Mouse (Mus musculus): ENCODE measurements at regions not wholly inside any gene's neighbourhood (a gene's known extent, or its start where the extent isn't known, plus 50 kb on each side); places are given as distances from the start of the nearest gene placed in this dataset.

DNA sequence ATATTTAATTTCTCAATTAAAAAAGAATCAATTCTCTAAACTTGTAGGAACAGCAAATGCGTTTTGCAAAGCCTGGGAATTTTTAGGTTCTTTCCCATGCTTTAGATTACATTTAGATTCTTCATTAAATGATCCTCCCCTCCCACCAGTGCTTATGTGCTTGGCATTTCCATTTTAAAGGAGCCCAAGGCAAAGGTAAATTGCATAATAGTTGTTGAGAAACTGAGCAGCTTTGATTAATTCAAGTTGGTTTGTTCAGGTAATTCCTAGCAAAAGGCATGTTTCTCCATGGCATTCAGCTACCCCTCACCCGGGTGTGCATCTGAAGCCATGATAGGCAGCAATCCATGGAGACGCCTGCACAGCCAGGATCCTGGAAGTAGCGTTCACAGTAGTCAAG, 570.8 kb upstream of the Auts2 start:
- Histone ChIP-seq H3K36me3 (no peaks in the 10 kb centered on the region), H3K27me3 (ENCODE audit: low read depth, poor library complexity, severe bottlenecking) (no peaks in the 10 kb centered on the region), H3K9me3 (replicated peaks) (no peaks in the 10 kb centered on the region), H3K4me3 (no peak overlapping the region), H3K4me1 (no peaks in the 10 kb centered on the region), H3K27ac (replicated peaks) (no peak overlapping the region)
- no peak for DNase-seq (ENCODE audit: low spot score)
- WGBS = 86% methylated on average over 4 of the region's 4 CpGs

DNA sequence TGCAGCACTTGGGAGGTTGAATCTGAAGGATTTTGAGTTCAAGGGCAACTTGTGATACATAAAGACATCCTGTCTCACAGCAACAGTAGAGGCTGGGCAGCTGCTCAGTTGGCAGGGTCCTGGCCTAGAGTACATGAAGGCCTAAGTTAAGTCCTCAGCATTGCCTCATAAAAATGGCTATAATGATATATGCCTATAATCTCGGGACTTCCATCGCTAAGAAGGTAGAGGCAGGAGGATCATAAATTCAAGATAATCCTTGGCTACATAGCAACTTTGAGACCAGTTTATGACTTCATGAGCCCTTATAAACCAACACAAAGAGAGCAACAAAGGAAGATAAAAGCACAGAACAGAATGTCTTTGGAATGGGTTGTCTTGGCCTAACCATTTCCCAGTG, 570.0 kb upstream of the Auts2 start:
- DNase-seq (ENCODE audit: low spot score) = no peak
- 92% methylated on average over 2 of the region's 2 CpGs for WGBS
- no peak overlapping the region for H3K27ac ChIP-seq (replicated peaks)
- no peak overlapping the region for H3K4me3 ChIP-seq
- no peaks in the 10 kb centered on the region for H3K9me3 ChIP-seq (replicated peaks)
- no peaks in the 10 kb centered on the region for H3K27me3 ChIP-seq (ENCODE audit: low read depth, poor library complexity, severe bottlenecking)
- H3K36me3 ChIP-seq = no peaks in the 10 kb centered on the region
- 0 out of 2 replicates have a peak, but pooled peaks cover 2% of the 10 kb centered on the region for H3K4me1 ChIP-seq

DNA sequence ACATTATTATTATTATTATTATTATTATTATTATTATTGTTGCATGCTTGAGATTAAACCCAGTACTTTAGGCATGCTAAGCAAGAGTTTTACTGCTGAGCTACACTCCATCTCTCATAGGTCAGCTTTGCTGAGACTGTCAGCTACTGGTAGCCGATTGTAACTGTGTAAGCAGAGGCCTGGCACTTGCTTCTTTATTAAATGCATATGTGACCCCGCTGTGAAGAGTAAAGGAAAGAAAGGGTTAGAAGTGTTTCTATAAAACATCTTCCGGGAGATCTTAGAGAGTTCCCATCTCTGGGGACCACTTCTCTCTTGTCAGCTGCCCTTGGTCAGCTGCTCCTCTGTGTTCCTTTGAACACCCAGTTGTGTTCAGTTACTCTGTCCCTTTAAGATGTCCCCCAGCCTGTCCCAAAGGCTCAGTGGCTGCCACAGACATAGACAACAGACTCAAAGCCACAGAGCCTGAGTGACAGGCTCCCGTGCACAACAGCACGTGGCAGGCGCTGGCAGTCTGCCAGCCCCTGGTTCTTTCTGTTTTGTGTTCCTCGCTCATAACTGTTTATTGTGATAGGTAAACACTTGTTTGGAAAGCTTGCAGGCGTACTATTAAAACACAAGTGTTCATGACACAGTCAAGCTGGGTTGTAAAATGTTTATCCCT, 563.7 kb upstream of the Auts2 start:
- H3K27me3 ChIP-seq (ENCODE audit: low read depth, poor library complexity, severe bottlenecking) = no peaks in the 10 kb centered on the region
- peaks cover 11% of the 10 kb centered on the region for H3K4me1 ChIP-seq
- H3K4me3 ChIP-seq = no peak overlapping the region
- WGBS = 62% methylated on average over 8 of the region's 8 CpGs
- DNase-seq (ENCODE audit: low spot score) = peak; percentile 43
- no peak overlapping the region; the same call in 1 of the 2 replicates for H3K27ac ChIP-seq (replicated peaks)
- H3K9me3 ChIP-seq (replicated peaks) = no peaks in the 10 kb centered on the region
- H3K36me3 ChIP-seq = no peaks in the 10 kb centered on the region

DNA sequence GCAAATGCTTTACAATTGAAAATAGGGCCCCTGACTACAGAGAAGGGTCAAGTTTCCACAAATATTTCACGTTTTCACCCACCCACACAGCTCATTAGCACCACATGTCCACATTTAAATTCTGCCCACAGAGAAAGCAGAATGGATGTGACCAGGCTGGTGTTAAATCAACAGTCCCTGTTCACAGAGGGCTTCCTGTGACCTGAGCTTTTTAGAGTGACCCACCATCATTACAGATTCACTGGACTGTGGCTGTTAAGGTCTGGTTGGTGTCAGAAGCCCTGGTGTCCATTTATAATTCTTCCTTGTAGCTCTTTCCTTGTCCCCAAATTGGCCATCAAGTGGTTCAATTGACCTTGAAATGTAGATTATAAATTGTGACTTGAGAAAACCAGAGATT, 553.2 kb upstream of the Auts2 start:
- 58% methylated on average over 1 of the region's 1 CpGs for WGBS
- no peaks in the 10 kb centered on the region for H3K27me3 ChIP-seq (ENCODE audit: low read depth, poor library complexity, severe bottlenecking)
- H3K4me3 ChIP-seq = no peak overlapping the region
- H3K36me3 ChIP-seq = no peaks in the 10 kb centered on the region
- H3K9me3 ChIP-seq (replicated peaks) = no peaks in the 10 kb centered on the region
- no peak overlapping the region for H3K27ac ChIP-seq (replicated peaks)
- peaks cover 6% of the 10 kb centered on the region; the same call in 1 of the 2 replicates for H3K4me1 ChIP-seq
- DNase-seq (ENCODE audit: low spot score) = no peak

DNA sequence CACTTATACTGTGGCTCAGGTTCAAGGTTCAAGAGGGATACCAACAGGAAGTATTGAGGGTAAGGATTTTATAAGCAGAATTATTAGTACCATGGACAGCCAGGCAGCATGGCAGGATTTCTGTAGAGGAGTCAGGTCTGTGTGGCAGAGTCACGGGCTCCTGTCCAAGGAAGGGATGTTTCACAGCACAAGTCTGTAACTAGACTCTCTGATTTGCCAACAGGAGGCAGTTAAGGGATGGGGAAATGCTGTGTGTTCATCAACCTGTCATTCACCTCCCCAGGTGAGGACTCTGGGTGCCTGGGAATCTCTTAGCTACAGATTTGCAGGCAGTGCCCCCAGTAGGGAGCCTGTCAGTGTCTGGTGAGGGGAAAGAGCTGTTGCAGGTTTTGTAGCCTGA, 541.7 kb upstream of the Auts2 start:
- Histone ChIP-seq H3K27me3 (ENCODE audit: low read depth, poor library complexity, severe bottlenecking) (no peaks in the 10 kb centered on the region), H3K9me3 (replicated peaks) (no peaks in the 10 kb centered on the region)
- 100% methylated on average over 1 of the region's 1 CpGs for WGBS

DNA sequence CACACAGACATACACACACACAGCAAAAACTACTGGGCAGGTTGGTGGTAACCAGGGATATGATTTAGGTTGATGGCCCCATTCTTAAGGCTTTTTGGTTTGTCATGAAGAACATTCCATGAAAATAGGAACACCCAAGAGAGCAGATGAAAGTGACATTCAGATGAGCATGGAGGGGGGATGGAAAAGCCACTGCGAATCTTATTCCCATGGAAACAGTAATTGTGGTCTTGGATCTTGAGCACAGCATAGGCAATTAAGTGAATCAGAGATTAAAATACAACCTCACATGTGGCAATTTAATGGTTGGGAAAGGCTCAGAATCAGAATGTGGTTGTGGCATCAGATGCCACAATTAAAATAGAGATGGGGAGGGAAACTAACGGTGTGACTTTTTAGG, 537.6 kb upstream of the Auts2 start:
- no peak for DNase-seq (ENCODE audit: low spot score)
- no peaks in the 10 kb centered on the region for H3K9me3 ChIP-seq (replicated peaks)
- 91% methylated on average over 2 of the region's 2 CpGs for WGBS
- no peaks in the 10 kb centered on the region for H3K27me3 ChIP-seq (ENCODE audit: low read depth, poor library complexity, severe bottlenecking)
- no peak overlapping the region for H3K27ac ChIP-seq (replicated peaks)
- no peak overlapping the region for H3K4me3 ChIP-seq
- H3K36me3 ChIP-seq = no peaks in the 10 kb centered on the region
- peaks cover 14% of the 10 kb centered on the region for H3K4me1 ChIP-seq

More for the DNA sequence above, 541.7 kb upstream of the Auts2 start:
- no peaks in the 10 kb centered on the region for H3K4me1 ChIP-seq
- H3K4me3 ChIP-seq = no peak overlapping the region
- H3K36me3 ChIP-seq = no peaks in the 10 kb centered on the region
- H3K27ac ChIP-seq (replicated peaks) = no peak overlapping the region
- no peak for DNase-seq (ENCODE audit: low spot score)

DNA sequence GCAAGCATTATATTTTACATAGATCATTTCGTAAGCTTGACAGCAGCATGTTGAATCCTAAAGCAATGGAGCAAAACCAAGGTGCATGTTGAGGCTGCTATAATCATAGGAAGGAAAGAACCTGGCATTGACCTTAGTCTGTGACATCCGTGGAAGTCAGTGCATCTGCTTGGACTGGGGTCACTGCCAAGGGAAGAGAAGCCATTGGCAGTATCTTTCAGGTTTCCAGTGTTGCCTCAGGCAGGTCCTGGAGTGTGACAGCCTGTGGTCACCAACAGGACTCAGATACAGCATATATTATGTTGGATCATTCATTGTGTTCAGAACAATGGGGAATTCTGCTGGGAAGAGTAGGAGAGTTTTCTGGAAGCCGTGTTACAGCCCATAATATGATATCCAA, 535.8 kb upstream of the Auts2 start:
- Histone ChIP-seq H3K27ac (replicated peaks) (no peak overlapping the region), H3K9me3 (replicated peaks) (no peaks in the 10 kb centered on the region), H3K36me3 (no peaks in the 10 kb centered on the region), H3K27me3 (ENCODE audit: low read depth, poor library complexity, severe bottlenecking) (no peaks in the 10 kb centered on the region), H3K4me1 (peaks cover 14% of the 10 kb centered on the region), H3K4me3 (no peak overlapping the region)
- no peak for DNase-seq (ENCODE audit: low spot score)
- 83% methylated on average over 3 of the region's 3 CpGs for WGBS

DNA sequence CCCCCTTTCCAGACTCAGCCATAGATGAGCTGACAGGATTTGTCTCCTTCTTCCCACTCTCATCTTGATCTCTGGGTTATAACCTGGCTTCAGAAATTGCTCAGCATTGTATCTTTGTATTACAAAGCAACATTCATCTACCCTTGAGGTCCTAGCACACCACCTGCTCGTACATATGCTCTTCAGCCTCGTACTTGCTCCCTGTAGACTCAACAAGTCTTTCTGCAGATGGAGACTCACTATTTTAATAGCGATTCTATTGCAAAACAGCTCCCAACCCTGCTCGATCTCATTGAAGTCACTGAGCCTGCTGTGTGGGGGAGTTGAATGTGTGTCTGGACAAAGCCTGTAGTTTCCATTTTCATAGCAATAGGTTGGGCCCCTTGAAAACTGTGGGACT, 535.2 kb upstream of the Auts2 start:
- Histone ChIP-seq H3K4me3 (no peak overlapping the region), H3K27ac (replicated peaks) (no peak overlapping the region), H3K36me3 (no peaks in the 10 kb centered on the region), H3K4me1 (peaks cover 14% of the 10 kb centered on the region), H3K9me3 (replicated peaks) (no peaks in the 10 kb centered on the region), H3K27me3 (ENCODE audit: low read depth, poor library complexity, severe bottlenecking) (no peaks in the 10 kb centered on the region)
- 83% methylated on average over 4 of the region's 4 CpGs for WGBS
- no peak for DNase-seq (ENCODE audit: low spot score)

DNA sequence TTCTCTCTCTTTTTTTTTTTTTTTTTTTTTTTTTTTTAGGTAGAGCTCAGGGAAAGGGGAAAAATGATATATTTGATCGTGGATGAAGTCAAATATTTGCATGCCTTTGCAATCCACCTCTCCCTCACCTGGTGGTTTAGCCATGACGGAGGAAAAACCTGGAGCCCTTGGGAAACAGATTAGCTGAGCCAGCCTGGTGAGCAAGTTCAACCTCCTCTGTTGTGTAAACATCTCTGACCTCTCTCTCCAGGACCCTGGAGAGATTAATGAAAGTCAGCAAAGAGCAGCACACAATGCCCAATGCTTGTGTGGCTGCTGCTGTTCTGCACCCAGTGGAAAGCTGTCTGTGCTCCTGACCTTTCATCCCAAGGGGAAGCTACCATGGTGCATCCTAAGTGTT, 530.2 kb upstream of the Auts2 start:
- H3K36me3 ChIP-seq = no peaks in the 10 kb centered on the region
- no peaks in the 10 kb centered on the region for H3K27me3 ChIP-seq (ENCODE audit: low read depth, poor library complexity, severe bottlenecking)
- H3K27ac ChIP-seq (replicated peaks) = no peak overlapping the region
- no peak for DNase-seq (ENCODE audit: low spot score)
- no peaks in the 10 kb centered on the region for H3K9me3 ChIP-seq (replicated peaks)
- WGBS = 41% methylated on average over 2 of the region's 2 CpGs
- peaks cover 5% of the 10 kb centered on the region for H3K4me1 ChIP-seq
- no peak overlapping the region for H3K4me3 ChIP-seq

DNA sequence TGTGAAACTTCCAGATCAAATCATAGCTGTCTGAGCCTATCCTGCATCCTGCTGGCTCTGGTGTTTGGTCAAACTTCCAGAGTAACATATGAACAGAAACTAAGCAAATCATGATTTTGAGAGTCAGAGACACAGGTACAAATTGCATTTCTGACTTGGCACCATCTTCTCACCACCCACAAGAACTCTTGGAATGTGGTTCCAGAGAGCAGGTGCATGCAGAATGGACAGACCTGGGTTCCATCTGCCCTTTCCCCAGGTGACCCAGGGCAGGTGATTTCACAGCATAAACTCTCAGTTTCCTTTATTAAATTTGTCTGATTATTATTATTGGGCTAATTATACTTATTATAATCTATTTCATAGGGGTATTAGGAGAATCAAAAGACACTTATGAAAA, 527.0 kb upstream of the Auts2 start:
- no peaks in the 10 kb centered on the region for H3K27me3 ChIP-seq (ENCODE audit: low read depth, poor library complexity, severe bottlenecking)
- no peaks in the 10 kb centered on the region for H3K9me3 ChIP-seq (replicated peaks)
- no peak for DNase-seq (ENCODE audit: low spot score)
- no peaks in the 10 kb centered on the region for H3K4me1 ChIP-seq
- no peaks in the 10 kb centered on the region for H3K36me3 ChIP-seq
- no peak overlapping the region for H3K27ac ChIP-seq (replicated peaks)
- H3K4me3 ChIP-seq = no peak overlapping the region

DNA sequence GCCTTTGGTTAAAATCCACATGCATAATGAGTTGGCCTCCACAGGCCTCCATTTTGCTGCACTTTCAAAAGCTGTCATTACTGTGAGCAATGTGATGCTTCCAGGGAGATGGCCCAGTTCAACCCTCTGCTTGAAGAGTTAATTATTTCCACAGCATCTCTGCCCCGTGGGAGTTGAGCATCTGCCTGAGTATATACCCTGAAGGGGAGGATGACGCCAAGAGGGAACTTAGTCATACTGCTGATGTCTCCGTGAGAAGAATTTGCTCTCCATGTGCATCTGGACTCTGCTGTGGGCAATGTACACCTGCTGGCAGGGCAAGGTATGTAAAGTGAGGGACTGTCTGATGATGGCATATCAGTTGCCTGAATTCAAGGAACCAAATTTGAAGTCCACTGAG, 519.3 kb upstream of the Auts2 start:
- no peaks in the 10 kb centered on the region for H3K9me3 ChIP-seq (replicated peaks)
- H3K4me1 ChIP-seq = no peaks in the 10 kb centered on the region
- H3K4me3 ChIP-seq = no peak overlapping the region
- H3K36me3 ChIP-seq = no peaks in the 10 kb centered on the region
- WGBS = 89% methylated on average over 3 of the region's 3 CpGs
- H3K27me3 ChIP-seq (ENCODE audit: low read depth, poor library complexity, severe bottlenecking) = no peaks in the 10 kb centered on the region
- no peak for DNase-seq (ENCODE audit: low spot score)
- H3K27ac ChIP-seq (replicated peaks) = no peak overlapping the region

DNA sequence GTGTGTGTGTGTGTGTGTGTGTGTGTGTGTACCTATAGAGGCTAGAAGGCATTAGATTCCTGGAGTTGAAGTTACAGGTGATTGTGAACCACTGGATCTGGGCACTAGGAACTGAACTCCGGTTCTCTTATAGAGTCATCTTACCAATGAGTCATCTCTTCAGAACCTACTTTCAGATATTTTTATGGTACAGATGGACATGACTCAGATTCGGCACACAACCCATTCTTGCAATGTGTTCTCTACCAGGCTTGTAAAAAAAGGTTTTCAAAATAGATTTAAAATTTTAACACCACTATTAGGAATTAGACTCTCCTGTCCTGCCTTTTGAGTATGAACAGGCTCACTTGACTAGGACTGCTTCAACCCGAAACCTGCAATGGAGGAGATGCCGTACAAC, 504.3 kb upstream of the Auts2 start:
- Histone ChIP-seq H3K27me3 (ENCODE audit: low read depth, poor library complexity, severe bottlenecking) (no peaks in the 10 kb centered on the region), H3K27ac (replicated peaks) (no peak overlapping the region), H3K4me1 (no peaks in the 10 kb centered on the region), H3K36me3 (no peaks in the 10 kb centered on the region), H3K4me3 (no peak overlapping the region), H3K9me3 (replicated peaks) (no peaks in the 10 kb centered on the region)
- 95% methylated on average over 4 of the region's 4 CpGs for WGBS
- no peak for DNase-seq (ENCODE audit: low spot score)

DNA sequence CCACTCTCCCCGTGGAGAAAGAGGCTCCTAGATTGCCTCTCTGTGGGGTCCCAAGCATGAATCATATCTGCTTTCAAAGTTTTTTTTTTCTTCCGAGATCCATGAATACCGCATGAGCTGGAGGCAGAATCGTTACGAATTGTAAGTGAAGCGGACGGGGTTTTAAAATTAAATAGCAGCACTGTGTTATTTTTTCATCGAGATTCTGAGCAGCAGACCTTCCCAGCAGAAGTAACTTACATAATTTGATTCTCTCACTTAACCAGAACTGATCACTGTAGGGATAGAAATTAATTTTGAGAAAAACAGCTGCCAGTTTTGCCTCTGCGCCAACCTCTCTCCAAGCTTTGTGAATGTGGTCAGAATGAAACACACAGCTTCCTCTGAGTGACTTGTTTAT, 502.5 kb upstream of the Auts2 start:
- DNase-seq (ENCODE audit: low spot score) = no peak
- Histone ChIP-seq H3K4me3 (no peak overlapping the region), H3K4me1 (no peaks in the 10 kb centered on the region), H3K27me3 (ENCODE audit: low read depth, poor library complexity, severe bottlenecking) (no peaks in the 10 kb centered on the region), H3K27ac (replicated peaks) (no peak overlapping the region), H3K36me3 (no peaks in the 10 kb centered on the region), H3K9me3 (replicated peaks) (no peaks in the 10 kb centered on the region)
- 90% methylated on average over 9 of the region's 9 CpGs for WGBS

DNA sequence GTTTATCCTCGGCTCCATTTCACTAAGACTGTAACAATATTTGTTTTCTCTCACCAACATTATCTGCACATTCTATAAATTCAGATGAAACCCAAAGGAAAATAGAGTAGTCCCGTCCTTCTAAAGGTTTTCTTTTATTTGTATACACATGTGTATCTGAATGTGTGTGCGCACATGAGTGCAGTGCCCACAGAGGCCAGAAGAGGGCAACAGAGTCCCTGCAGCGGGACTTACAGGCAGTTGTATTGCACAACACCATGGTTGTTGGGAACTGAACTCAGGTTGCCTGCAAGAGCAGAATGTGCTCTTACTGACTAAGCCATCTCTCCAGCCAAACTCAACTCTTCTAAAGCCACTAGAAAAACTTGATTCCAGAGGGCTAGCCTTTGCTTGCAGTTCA, 484.4 kb upstream of the Auts2 start:
- 89% methylated on average over 4 of the region's 4 CpGs for WGBS
- Histone ChIP-seq H3K4me3 (no peak overlapping the region), H3K27me3 (ENCODE audit: low read depth, poor library complexity, severe bottlenecking) (no peaks in the 10 kb centered on the region), H3K9me3 (replicated peaks) (peaks cover 13% of the 10 kb centered on the region; the same call in 1 of the 2 replicates), H3K36me3 (no peaks in the 10 kb centered on the region), H3K27ac (replicated peaks) (no peak overlapping the region), H3K4me1 (no peaks in the 10 kb centered on the region)
- no peak for DNase-seq (ENCODE audit: low spot score)
